Mouse (Mus musculus) kidney, postnatal 25 days (tissue): ENCODE measurements around the gene Ly86.

ENCODE experiments used
- DNase-seq, 2 experiments: peaks; one replicate each; pipeline ENCODE4 v3.0.0; 2021; ENCODE audit warnings: mixed read lengths in 2 of 2

The Ly86 gene

DNA sequence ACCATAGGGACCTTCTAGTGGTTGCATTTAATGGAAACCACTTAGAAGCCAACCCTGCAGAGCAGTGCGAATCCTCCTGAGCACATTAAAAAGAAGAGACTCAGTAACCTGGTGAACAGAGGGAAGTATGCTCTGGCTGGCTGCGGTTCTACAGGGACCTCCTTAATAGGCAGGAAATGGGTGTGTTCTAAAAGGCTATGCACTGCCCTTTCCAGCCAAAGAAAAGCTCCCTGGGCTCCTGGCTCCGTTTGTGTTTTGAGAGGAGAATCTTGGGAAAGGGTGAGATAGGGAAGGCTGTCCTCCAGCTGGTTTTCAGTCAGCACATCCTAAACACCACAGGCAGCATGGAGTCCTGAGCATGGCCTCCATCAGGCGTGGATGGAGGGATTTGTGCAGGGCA is 8.9 kb downstream of the Ly86 start:
- no peak for DNase-seq

DNA sequence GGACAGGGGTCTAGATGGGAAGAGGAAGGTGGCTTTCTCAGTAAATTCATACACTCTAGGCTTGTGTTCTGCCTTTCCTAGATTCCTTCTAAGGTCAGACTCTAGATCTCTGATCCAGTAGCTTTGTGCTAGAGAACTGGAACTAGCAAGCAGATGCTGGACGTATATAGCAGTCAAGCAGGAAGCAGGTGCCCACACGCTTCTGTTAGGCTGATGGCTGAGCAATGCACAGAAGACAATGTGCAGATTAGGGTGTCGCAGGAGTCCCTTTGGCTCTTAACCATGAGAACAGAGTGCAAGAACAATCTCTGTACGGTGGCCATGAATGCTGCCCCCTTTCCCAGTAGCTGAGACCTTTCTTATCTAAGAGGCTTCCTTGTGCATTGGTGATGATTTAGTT is 9.4 kb downstream of the Ly86 start:
- DNase-seq, result no peak

GRCm38 (mm10) chr13:37355642-37356331 is 10.8 kb downstream of the Ly86 start:
- DNase-seq, result no peak

DNA sequence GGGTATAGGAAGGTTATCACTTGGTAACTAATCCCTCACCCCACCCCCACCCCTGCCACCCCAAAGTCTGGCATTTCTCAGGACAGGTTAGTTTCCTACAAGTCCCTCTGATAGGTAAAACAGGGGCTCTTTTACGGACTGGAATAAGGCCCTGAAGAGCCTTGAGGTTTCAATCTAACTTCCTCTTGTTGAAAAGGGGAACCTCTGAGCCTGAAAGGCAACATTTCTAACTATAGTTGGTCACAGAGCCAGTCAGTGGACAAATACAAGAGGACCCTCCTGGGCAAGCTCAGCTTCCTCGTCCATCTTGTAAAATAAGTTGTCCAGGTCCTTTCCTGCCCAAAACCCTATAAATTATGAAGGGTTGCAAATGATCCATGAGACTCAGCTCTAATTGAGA is 11.5 kb downstream of the Ly86 start:
- DNase-seq, result no peak

DNA sequence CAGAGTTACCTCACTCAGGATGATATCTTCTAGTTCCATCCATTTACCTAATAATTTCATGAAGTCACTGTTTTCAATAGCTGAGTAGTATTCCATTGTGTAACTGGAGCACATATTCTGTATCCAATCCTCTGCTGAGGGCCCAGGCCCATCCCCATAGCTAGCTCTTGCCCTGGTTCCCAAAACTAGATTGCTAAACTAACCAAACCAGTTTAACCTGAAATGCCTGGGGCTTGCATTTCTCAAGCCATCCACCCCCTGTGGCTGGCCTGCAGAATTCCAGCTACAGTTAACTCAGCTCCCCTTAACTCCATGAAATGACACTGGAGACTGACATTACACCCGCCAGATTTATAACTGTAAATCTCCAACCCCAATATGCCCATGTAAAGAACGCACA is 13.1 kb downstream of the Ly86 start:
- DNase-seq, result peak; percentile 15 to 53

DNA sequence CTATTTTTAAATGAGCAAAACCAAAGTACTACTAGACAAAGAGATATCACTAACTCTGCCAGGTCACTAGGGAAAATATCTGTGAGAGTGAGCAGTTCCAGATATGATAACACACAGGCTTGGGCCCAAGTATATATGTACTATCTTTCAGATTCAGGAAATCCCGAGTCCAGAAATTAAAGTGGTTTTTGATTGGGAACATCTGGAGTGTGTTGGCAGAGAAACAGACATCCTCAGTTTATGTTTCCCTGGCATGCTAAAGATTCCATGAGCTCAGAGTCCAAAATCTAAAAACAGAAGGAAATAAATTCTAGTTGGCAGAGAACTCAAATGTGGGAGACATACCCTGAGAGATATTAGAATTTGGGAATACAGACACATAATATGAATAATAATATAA is 16.2 kb downstream of the Ly86 start:
- DNase-seq, result no peak

- DNase-seq, result no peak
These were observed 19.3 kb downstream of the Ly86 start for GRCm38 (mm10) chr13:37364351-37364750.

GRCm38 (mm10) chr13:37376411-37376810 is 31.4 kb downstream of the Ly86 start:
- peak; percentile 33 to 36 for DNase-seq

GRCm38 (mm10) chr13:37388222-37389202 is 43.5 kb downstream of the Ly86 start:
- DNase-seq, result no peak

DNA sequence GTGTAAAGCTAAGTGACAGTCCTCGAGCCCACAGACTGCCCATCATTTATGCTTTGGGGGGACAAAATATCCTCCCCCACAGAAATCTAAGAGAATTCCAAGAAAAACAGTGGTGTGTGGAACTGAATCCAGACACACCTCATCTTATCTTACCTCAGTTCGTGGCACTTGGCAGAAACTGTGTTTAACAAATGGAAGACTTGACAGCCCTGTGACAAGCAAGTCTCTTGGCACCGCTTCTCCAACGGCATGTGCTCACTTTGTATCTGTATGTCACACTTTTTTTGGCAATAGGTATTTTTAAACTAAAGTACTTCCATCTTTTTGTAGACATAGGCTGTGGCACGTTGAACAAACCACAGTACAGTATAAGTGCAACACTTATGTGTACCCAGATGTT is 44.3 kb downstream of the Ly86 start:
- no peak for DNase-seq

GRCm38 (mm10) chr13:37398791-37399190 is 53.8 kb downstream of the Ly86 start:
- DNase-seq, result no peak

GRCm38 (mm10) chr13:37399340-37399739 is 54.3 kb downstream of the Ly86 start:
- no peak for DNase-seq

DNA sequence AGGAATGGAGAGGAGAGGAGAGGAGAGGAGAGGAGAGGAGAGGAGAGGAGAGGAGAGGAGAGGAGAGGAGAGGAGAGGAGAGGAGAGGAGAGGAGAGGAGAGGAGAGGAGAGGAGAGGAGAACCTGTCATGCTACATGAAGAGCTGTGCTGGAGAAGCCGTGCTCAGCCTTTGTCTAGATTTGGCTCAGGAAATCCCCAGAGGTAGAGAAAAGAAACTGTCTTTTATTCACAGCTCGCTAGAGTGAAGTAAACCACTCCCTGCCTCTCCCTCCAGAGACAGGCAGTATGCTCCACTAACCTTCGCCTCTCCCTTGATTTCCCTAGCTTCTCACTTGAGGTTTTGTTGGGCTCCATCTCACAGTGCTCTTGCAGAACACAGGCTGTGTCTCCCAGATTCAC is 57.4 kb downstream of the Ly86 start:
- no peak for DNase-seq

DNA sequence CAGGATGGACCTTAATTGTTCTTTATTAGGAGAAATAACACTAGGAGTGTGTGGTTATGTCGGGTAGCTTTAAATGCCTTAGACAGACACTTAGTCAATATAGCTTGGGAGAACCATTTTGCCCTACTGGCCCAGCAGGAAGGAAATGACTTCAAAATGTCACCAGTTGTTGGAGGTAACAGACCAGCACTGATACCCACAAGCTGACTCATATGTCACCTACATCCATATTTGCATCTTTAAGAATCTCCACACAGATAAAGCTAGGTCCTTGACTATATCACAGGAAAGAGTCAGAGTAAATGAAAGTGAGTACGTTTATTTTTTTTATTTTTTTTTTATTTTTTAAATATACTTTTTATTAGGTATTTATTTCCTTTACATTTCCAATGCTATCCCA is 58.7 kb downstream of the Ly86 start:
- no peak for DNase-seq

DNA sequence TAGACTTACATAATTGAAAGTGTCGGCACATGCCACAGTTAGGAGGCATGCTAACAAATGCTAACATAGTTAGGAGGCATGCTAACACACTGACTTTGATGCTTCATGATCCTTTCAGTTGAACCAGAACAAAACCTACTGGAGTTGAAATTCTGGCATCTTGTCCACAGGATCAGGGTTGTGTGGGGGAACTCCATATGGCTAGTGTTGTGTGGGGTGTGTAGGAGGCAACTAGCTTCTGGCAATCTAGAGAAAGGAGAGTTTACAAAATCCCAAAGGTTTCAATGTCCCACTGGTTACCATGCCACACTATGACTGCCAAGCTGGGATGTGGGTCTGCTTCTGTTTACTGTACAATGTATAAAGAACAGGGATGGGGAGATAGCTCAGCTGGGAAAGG is 70.7 kb downstream of the Ly86 start:
- DNase-seq, result no peak

DNA sequence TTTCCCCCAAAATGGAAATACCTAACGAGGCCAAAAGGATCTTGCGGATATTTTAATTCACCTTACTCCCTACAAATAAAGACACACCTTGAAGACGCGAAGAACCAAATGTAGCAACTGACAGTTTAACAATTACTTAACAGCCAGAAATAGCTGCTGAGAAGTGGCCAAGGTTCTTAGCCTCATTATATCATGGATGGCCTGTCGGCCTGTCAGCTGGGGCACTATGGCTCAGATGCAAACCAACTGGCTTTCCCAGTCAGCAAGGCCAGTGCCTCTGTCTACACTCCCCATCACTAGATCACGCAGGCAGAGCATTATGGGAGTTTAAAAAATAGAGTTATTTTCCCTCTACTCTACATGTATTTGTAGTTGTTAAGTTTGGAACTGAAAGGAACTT is 78.4 kb downstream of the Ly86 start:
- no peak for DNase-seq

GRCm38 (mm10) chr13:37424904-37425303 is 79.9 kb downstream of the Ly86 start:
- DNase-seq, result no peak

- DNase-seq, result no peak
These were observed 80.4 kb downstream of the Ly86 start for GRCm38 (mm10) chr13:37425406-37425805.

- DNase-seq, result no peak
These were observed 81.7 kb downstream of the Ly86 start for GRCm38 (mm10) chr13:37426578-37427336.

- DNase-seq, result no peak
These were observed 83.5 kb downstream of the Ly86 start for GRCm38 (mm10) chr13:37428496-37428895.

DNA sequence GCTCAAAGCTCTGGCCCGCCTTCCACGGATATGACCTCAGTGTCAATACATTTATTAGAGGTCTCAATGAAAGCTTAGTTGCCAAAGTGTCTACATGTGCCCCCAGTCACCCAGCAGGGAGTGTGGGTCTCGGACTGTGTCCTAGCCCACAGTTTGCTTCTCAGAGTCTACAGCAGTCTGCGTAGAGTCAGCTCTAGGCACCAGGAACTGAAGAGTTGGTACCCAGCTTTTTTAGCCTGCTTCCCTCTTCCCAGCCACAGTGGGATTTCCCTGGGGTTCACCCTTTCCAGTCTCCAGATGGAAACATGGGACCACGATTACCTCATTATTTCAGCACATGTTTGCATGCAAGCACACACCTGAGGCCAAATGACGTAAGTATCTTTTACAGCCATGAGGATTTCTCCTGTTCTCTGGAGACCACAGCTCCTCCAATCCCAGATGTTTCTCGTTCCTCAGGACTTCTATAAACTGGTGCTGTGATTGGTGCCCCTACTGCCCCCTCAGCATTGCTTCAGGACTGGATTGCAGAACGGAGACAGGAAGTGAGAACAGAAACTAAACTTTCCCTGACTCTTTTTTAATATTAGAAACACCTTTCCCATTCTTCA is 84.8 kb downstream of the Ly86 start:
- DNase-seq, result no peak

GRCm38 (mm10) chr13:37431707-37432106 is 86.7 kb downstream of the Ly86 start:
- no peak for DNase-seq

GRCm38 (mm10) chr13:37432653-37433052 is 87.6 kb downstream of the Ly86 start:
- no peak for DNase-seq
